Mouse (Mus musculus) 416B (cell line): Measurements from ENCODE around the gene Ccl19.
"Not testable (repeated sequence)": the region's sequence is repeated elsewhere in the genome, so short reads cannot be mapped to it uniquely, and the experiment has no call there.

Experiments
- DNase-seq: peaks from one replicate; pipeline ENCODE4 v3.0.0; 2011; ENCODE audit warnings: low read depth

The Ccl19 gene

GRCm38 (mm10) chr4:42756477-42756876, at the start of gene Ccl19:
TSS of gene Ccl19 (minus strand) at chr4:42756577.
- DNase-seq, result not testable (repeated sequence)

- not testable (repeated sequence) for DNase-seq
Observed at GRCm38 (mm10) chr4:42773893-42774292, 17.5 kb upstream of the Ccl19 start, which contains the start of gene Ccl21a. TSS of gene Ccl21a (minus strand) at chr4:42773993.

GRCm38 (mm10) chr4:42735245-42735644, 21.1 kb downstream of the Ccl19 start, which contains the start of gene 4930578G10Rik:
TSS of gene 4930578G10Rik (plus strand) at chr4:42735545.
- not testable (repeated sequence) for DNase-seq
